Comparison of ENCODE assay signal across 15 mouse cellular contexts in genomic region chr9:27232692-27233091, GRCm38 (mm10).
"Had no signal": no experiment of that assay in that cellular context is flagged by ENCODE, and none has a peak within 500 bp of the region (broad histone marks: within the 10 kb centered on the region; RNA-seq: fewer than 3 reads in every experiment).

No protein-coding gene starts in this region.

- H3K36me3 ChIP-seq: liver, embryonic 13.5 days had no signal

- H3K27ac ChIP-seq: liver, embryonic 13.5 days; stomach, postnatal 0 days had no signal

- H3K4me2 ChIP-seq: liver, embryonic 13.5 days; midbrain, embryonic 11.5 days had no signal

- DNase-seq: kidney, adult 9 months; kidney, postnatal 14 days; kidney, postnatal 4 days; layer of hippocampus, adult 9-11 months; liver, embryonic 13.5 days; lung, adult 2 months; lung, postnatal 14 days; lung, postnatal 4 days; midbrain, embryonic 14.5 days; right cerebral cortex, postnatal 25 days; thymus, adult 2 months; thymus, postnatal 14 days; thymus, postnatal 4 days had no signal

- H3K9ac ChIP-seq: liver, embryonic 13.5 days had no signal

- H3K4me3 ChIP-seq: liver, embryonic 13.5 days had no signal

- H3K27me3 ChIP-seq: liver, embryonic 13.5 days had no signal

- H3K4me1 ChIP-seq: liver, embryonic 13.5 days had no signal

- H3K9me3 ChIP-seq: liver, embryonic 13.5 days had no signal
